In genomic region chr11:106158930-106159215, GRCm38 (mm10) we compare ENCODE assay signal across 8 mouse cellular contexts. TPM values are rescaled to one million over a fixed set of nuclear protein-coding genes. Genes with fewer than 3 reads are reported as not detected.
DNase-seq lines count a peak whose midpoint lies in the region; ATAC-seq and TF ChIP-seq lines count a peak whose summit lies in the region.

No protein-coding gene starts in this region.

- no peak for TF ChIP-seq CTCF in thymus, adult 2 months (IDR thresholded peaks at IDR 0.05; ENCODE audit: borderline replicate concordance, control insufficient read depth, extremely low read depth, insufficient read depth, low read length, poor library complexity)

- H3K27me3 ChIP-seq in heart, embryonic 10.5 days (ENCODE audit: insufficient read depth, poor library complexity, severe bottlenecking), result no peaks in the 10 kb centered on the region
- H3K27me3 ChIP-seq in thymus, adult 2 months (ENCODE audit: control insufficient read depth, insufficient read depth, low read length), result no peaks in the 10 kb centered on the region
- H3K27me3 ChIP-seq in liver, embryonic 12.5 days (replicated peaks), result peaks cover 37% of the 10 kb centered on the region

- no peak for TF ChIP-seq POLR2A in thymus, adult 2 months (IDR thresholded peaks at IDR 0.05; ENCODE audit: control insufficient read depth, extremely low read depth, insufficient read depth, low read length, poor library complexity)

- H3K27ac ChIP-seq in heart, embryonic 10.5 days, result peak overlapping the region; percentile 97
- H3K27ac ChIP-seq in thymus, adult 2 months (ENCODE audit: control insufficient read depth, insufficient read depth, low read length), result peak overlapping the region; percentile 97
- peak overlapping the region; percentile 82 for H3K27ac ChIP-seq in liver, embryonic 12.5 days

- WGBS in heart, embryonic 10.5 days, result 33% methylated on average over 9 of the region's 9 CpGs
- WGBS in thymus, adult 2 months, result 3% methylated on average over 9 of the region's 9 CpGs
- WGBS in liver, embryonic 12.5 days (ENCODE audit: insufficient replicate concordance), result 20% methylated on average over 9 of the region's 9 CpGs

- peak; percentile 16; the same call in 1 of the 2 replicates for ATAC-seq in liver, embryonic 12.5 days

- H3K4me2 ChIP-seq in liver, embryonic 12.5 days, result peak overlapping the region; percentile 99

- peaks cover 44% of the 10 kb centered on the region for H3K4me1 ChIP-seq in heart, embryonic 10.5 days
- peaks cover 43% of the 10 kb centered on the region for H3K4me1 ChIP-seq in thymus, adult 2 months (replicated peaks; ENCODE audit: control insufficient read depth, insufficient read depth, low read length)
- H3K4me1 ChIP-seq in liver, embryonic 12.5 days, result peaks cover 45% of the 10 kb centered on the region

- H3K9me3 ChIP-seq in heart, embryonic 10.5 days, result no peaks in the 10 kb centered on the region
- H3K9me3 ChIP-seq in liver, embryonic 12.5 days (replicated peaks), result no peaks in the 10 kb centered on the region

- H3K4me3 ChIP-seq in heart, embryonic 10.5 days, result peak overlapping the region; percentile 90
- H3K4me3 ChIP-seq in thymus, adult 2 months (ENCODE audit: control insufficient read depth, insufficient read depth, low read length), result peak overlapping the region; percentile 97
- peak overlapping the region; percentile 74 for H3K4me3 ChIP-seq in liver, embryonic 12.5 days

- no peak for DNase-seq in heart, embryonic 10.5 days (ENCODE audit: low spot score)
- DNase-seq in heart, adult 18-20 months, result no peak
- DNase-seq in thymus, adult 2 months, result no peak
- DNase-seq in thymus, postnatal 25 days, result no peak
- DNase-seq in adrenal gland, postnatal 4 days (ENCODE audit: low spot score in 2 of 2), result no peak
- DNase-seq in c-Kit-positive CD71-positive TER-119-positive erythroid progenitor cells, embryonic 14.5 days (ENCODE audit: low spot score), result no peak
- no peak for DNase-seq in layer of hippocampus, adult 8-10 months (ENCODE audit: low spot score in 2 of 2)

- peak overlapping the region; percentile 81 for H3K9ac ChIP-seq in liver, embryonic 12.5 days

- H3K36me3 ChIP-seq in heart, embryonic 10.5 days, result peaks cover 59% of the 10 kb centered on the region
- H3K36me3 ChIP-seq in thymus, adult 2 months (ENCODE audit: control insufficient read depth, insufficient read depth, low read length), result peaks cover 40% of the 10 kb centered on the region
- peaks cover 42% of the 10 kb centered on the region for H3K36me3 ChIP-seq in liver, embryonic 12.5 days

RNA-seq across cellular contexts. Expression of gene Gm10840, which starts 1.8 kb away (rescaled TPM):
- not detected in 2 replicates for polyA plus RNA-seq in heart, embryonic 10.5 days (2016; fragmentation: Nextera tagmentation; extraction: Ambion mirVana)
- not detected for total RNA-seq in heart, adult 18-20 months (2021)
- not detected in 2 replicates for polyA plus RNA-seq in thymus, adult 2 months (2012; rRNA removed)
- not detected in 2 replicates for polyA plus RNA-seq in liver, embryonic 12.5 days (2016; fragmentation: Nextera tagmentation; extraction: Ambion mirVana)
- not detected for total RNA-seq in adrenal gland, postnatal 4 days (2021)
- 1 to 10 TPM in 1 of 4 experiments, not detected in 3; 1.4 TPM for total RNA-seq in layer of hippocampus, adult 8-10 months (2022)

RNA-seq across cellular contexts. Expression of gene Limd2, which starts 1.8 kb away (rescaled TPM):
- polyA plus RNA-seq in heart, embryonic 10.5 days (2016; fragmentation: Nextera tagmentation; extraction: Ambion mirVana), result 172 and 261 TPM in 2 replicates
- total RNA-seq in heart, adult 18-20 months (2021), result 10 to 100 TPM in 1 of 2 experiments, 1 to 10 TPM in 1; 3.5 to 12.3 TPM
- polyA plus RNA-seq in thymus, adult 2 months (2012; rRNA removed), result 569 and 594 TPM in 2 replicates
- 109 and 112 TPM in 2 replicates for polyA plus RNA-seq in liver, embryonic 12.5 days (2016; fragmentation: Nextera tagmentation; extraction: Ambion mirVana)
- 10 to 100 TPM; 39.8 to 48.2 TPM for total RNA-seq in adrenal gland, postnatal 4 days (2021)
- total RNA-seq in layer of hippocampus, adult 8-10 months (2022), result 100 to 1,000 TPM; 111 to 131 (median 122) TPM

RNA-seq across cellular contexts. Expression of gene Strada, which starts 43.1 kb away (rescaled TPM):
- 26.4 and 27.4 TPM in 2 replicates for polyA plus RNA-seq in heart, embryonic 10.5 days (2016; fragmentation: Nextera tagmentation; extraction: Ambion mirVana)
- 1 to 10 TPM; 6.2 to 8.0 TPM for total RNA-seq in heart, adult 18-20 months (2021)
- 40.3 and 40.5 TPM in 2 replicates for polyA plus RNA-seq in thymus, adult 2 months (2012; rRNA removed)
- polyA plus RNA-seq in liver, embryonic 12.5 days (2016; fragmentation: Nextera tagmentation; extraction: Ambion mirVana), result 12.2 and 12.6 TPM in 2 replicates
- total RNA-seq in adrenal gland, postnatal 4 days (2021), result 10 to 100 TPM; 19.3 to 20.1 TPM
- total RNA-seq in layer of hippocampus, adult 8-10 months (2022), result 10 to 100 TPM; 29.2 to 33.2 (median 31.0) TPM

RNA-seq across cellular contexts. Expression of gene Ccdc47, which starts 57.3 kb away (rescaled TPM):
- 85.0 and 91.2 TPM in 2 replicates for polyA plus RNA-seq in heart, embryonic 10.5 days (2016; fragmentation: Nextera tagmentation; extraction: Ambion mirVana)
- 10 to 100 TPM; 70.0 to 74.0 TPM for total RNA-seq in heart, adult 18-20 months (2021)
- polyA plus RNA-seq in thymus, adult 2 months (2012; rRNA removed), result 15.5 and 16.9 TPM in 2 replicates
- 53.9 and 56.6 TPM in 2 replicates for polyA plus RNA-seq in liver, embryonic 12.5 days (2016; fragmentation: Nextera tagmentation; extraction: Ambion mirVana)
- 10 to 100 TPM; 86.3 to 89.6 TPM for total RNA-seq in adrenal gland, postnatal 4 days (2021)
- 10 to 100 TPM; 82.3 to 98.3 (median 92.6) TPM for total RNA-seq in layer of hippocampus, adult 8-10 months (2022)

RNA-seq across cellular contexts. Expression of gene Ddx42, which starts 57.9 kb away (rescaled TPM):
- polyA plus RNA-seq in heart, embryonic 10.5 days (2016; fragmentation: Nextera tagmentation; extraction: Ambion mirVana), result 63.7 and 70.3 TPM in 2 replicates
- 10 to 100 TPM; 24.1 to 26.7 TPM for total RNA-seq in heart, adult 18-20 months (2021)
- 16.7 and 19.9 TPM in 2 replicates for polyA plus RNA-seq in thymus, adult 2 months (2012; rRNA removed)
- 42.3 and 42.6 TPM in 2 replicates for polyA plus RNA-seq in liver, embryonic 12.5 days (2016; fragmentation: Nextera tagmentation; extraction: Ambion mirVana)
- total RNA-seq in adrenal gland, postnatal 4 days (2021), result 10 to 100 TPM; 74.4 to 76.2 TPM
- total RNA-seq in layer of hippocampus, adult 8-10 months (2022), result 10 to 100 TPM; 65.3 to 71.1 (median 69.4) TPM
